14 mouse cellular contexts compared by ENCODE assay signal in genomic region chr7:142229871-142230270, GRCm38 (mm10). TPM values are rescaled to one million over a fixed set of nuclear protein-coding genes. Genes with fewer than 3 reads are reported as not detected.
"Had no signal": no experiment of that assay in that cellular context is flagged by ENCODE, and none has a peak within 500 bp of the region (broad histone marks: within the 10 kb centered on the region; RNA-seq: fewer than 3 reads in every experiment).

Gene Krtap5-5 (minus strand): TSS chr7:142229971.

RNA-seq across cellular contexts. Expression of gene Krtap5-5, which starts in this region (rescaled TPM):
- total RNA-seq: megakaryocyte progenitor cell, adult 5-6 weeks; midbrain, postnatal 0 days; monocyte, adult 5-6 weeks; neutrophil, adult 5-6 weeks had no signal
- polyA plus RNA-seq: lung, embryonic 14.5 days; lung, embryonic 16.5 days; macrophage; midbrain, embryonic 11.5 days; midbrain, embryonic 13.5 days; midbrain, embryonic 15.5 days; midbrain, postnatal 0 days; neural tube, embryonic 12.5 days; neural tube, embryonic 14.5 days; stomach, embryonic 14.5 days; stomach, embryonic 16.5 days had no signal
